Mouse (Mus musculus): ENCODE results near the gene Megf8.
"Not testable (repeated sequence)": the region's sequence is repeated elsewhere in the genome, so short reads cannot be mapped to it uniquely, and the experiment has no call there.

Gene Megf8

GRCm38 (mm10) chr7:25294960-25295722 is 21.8 kb upstream of the Megf8 start:
- in situ Hi-C loops (cut with MboI, MseI), result no loop called here

DNA sequence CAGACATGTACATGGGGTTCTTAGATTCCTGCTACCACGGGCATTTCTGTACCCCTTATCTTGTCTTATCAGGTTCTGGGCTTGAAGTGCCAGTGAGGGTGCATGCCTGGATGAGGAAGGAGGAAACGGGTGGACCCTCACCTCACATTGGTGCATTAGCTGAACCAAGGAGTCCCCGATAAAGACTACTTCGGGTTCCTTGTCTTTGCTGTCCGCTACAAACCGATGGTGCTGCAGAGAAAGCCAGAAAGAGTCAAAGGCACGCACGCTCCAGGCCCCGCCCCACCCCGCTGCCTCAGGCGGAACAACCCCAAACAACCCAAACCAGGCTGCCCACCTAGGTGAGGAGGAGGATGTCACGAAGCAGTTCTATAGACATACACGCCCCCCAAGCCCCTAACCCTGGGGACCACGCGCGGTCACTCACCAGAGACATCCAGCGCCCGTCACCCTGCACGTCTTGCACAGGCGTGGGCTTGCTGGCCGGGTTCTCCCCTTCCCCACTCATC is 20.0 kb upstream of the Megf8 start:
- in situ Hi-C loops (cut with MboI, MseI), result no loop called here

DNA sequence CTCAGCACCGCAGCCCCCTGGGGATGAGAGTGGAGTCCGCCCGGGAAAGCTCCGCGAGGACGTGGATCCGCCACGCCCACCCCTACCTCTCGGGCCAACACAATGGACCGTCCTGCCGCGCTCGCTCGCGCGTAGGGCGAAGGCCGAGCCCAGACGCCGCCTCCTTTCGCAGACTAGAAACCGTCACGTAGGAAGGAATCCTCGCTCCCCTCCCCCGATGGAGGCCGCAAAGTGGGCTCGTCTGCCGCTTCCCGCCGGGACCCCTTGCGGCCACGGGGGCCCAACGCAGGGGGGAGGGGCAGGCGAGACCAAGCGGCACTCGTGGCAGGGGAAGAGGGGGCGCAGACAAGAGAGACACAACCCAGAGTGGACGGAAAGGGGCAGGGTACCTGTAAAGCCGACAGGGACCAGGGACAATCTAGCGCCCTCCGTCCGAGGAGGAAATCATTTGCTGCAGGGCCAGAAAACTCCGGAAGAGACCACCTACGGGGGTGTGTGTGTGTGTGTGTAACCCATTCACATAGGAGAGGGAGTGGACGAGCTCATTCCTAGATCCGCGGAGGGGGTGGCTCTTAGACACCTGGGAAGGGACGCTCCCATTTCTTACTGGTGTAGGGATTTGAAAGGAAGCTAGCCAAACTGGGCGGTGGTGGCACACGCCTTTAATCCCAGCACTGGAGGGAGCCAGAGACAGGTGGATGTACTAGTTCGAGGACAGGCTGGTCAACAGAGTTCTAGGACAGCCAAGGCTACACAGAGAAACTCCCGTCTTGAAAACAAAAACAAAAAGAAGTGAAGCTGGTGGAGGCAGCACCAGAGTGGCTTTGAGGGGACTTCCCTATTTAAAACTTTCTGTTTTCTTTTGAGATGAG is 19.3 kb upstream of the Megf8 start, which contains the start of gene Pafah1b3:
Gene Pafah1b3, minus strand, starts transcription at position 533 of the 872 bp plus-strand sequence.
- in situ Hi-C loops (cut with MboI, MseI), result no loop called here

DNA sequence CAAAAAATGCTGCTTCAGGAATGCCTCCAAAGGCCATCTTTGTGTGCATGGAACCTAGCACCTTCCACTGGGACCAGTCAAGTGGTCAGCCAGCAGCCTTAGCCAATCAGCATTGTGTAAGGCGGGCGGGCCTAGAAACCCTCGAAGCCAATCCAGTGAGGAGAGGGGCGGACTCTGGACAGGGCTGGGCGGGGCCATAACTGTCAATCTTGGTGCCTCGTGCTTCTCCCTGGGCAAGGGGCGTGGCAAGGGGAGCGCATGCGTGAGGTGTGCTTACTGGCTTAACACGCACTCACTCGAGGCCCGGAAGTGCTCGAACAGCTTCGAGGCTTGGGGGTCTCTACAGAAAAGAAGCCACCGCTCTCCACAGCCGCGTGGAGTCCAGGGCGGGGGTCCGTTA is 15.9 kb upstream of the Megf8 start, which contains the start of gene Prr19:
Gene Prr19, plus strand, starts transcription at position 349 of the 400 bp plus-strand sequence.
- in situ Hi-C loops (cut with MboI, MseI), result no loop called here

- in situ Hi-C loops (cut with MboI, MseI), result no loop called here
These were observed 13.8 kb upstream of the Megf8 start for GRCm38 (mm10) chr7:25303003-25303684.

DNA sequence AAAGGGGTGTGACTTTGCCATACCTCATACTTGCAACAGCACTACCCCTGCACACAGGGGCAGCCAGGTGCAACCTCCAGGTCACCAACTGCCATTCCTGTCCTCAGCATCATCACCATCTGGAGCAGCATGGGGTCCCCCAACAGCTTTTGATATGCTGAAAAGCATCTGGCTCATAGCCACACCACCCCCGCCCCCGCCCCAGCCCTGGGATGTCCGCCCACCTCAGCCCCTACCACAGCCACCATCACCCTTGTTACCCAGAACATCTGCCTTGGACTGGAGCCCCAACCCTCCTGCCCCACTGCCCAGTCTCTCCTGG is 13.3 kb upstream of the Megf8 start:
- in situ Hi-C loops (cut with MboI, MseI), result no loop called here

DNA sequence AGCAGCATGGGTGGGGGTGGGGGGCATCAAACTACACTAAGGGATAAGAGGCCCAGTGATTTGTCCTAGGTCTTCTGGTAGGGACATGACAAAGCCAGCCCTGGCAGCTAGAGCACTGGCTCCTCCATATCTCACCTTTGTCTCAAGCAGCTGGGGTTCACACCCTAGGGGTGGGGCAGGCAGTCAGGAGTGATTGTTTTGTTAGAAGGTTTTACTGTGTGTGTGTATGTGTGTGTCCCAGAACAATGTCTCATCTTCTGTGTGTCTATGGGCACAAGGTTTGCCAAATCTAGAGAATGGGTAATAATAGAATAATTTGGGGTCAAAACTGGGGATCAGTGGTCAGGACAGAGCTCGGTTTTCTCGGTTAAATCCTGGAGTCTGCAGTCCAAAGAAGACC is 11.5 kb upstream of the Megf8 start:
- in situ Hi-C loops (cut with MboI, MseI), result no loop called here

DNA sequence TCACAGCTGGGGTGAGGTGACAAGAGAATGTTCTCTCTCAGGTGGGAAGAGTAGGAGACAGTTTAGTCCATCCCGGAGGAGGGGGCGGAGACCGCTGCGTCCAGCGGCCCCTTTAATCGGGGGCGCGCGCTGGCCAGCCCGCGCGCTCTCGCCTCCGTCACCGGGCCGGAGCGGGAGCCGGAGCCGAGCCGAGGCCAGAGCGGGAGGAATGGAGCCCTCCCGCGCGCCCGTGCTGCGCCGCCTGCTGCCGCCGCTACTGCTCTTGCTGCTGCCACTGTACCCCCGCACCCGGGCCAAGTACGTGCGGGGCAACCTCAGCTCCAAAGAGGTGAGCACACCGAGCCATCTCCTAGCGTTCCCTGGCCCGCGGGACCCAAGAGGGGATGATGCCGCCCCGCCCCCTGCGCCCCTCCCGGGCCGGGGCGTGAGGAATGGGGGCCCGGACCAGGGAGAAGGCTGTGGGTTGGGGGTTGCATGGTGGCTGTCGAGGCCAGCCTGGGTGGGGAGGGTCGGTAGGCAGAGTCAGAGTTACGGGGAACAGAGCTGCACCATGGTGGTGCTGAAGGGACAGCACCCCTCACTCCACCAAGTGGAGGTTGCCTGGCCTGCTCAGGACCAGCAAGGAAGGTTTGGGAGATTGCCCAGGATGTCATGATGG is 10.9 kb upstream of the Megf8 start, which contains the start of gene Tmem145:
Gene Tmem145, plus strand, starts transcription at position 151 of the 658 bp plus-strand sequence.
- in situ Hi-C loops (cut with MboI, MseI), result no loop called here

GRCm38 (mm10) chr7:25306614-25306996 is 10.4 kb upstream of the Megf8 start:
- in situ Hi-C loops (cut with MboI, MseI), result no loop called here

GRCm38 (mm10) chr7:25308702-25309318 is 8.2 kb upstream of the Megf8 start:
- in situ Hi-C loops (cut with MboI, MseI), result no loop called here

- in situ Hi-C loops (cut with MboI, MseI), result no loop called here
These were observed 7.5 kb upstream of the Megf8 start for GRCm38 (mm10) chr7:25309425-25309824.

- in situ Hi-C loops (cut with MboI, MseI), result no loop called here
These were observed 5.8 kb upstream of the Megf8 start for GRCm38 (mm10) chr7:25311193-25311592.

GRCm38 (mm10) chr7:25313325-25313724 is 3.6 kb upstream of the Megf8 start:
- in situ Hi-C loops (cut with MboI, MseI), result no loop called here

DNA sequence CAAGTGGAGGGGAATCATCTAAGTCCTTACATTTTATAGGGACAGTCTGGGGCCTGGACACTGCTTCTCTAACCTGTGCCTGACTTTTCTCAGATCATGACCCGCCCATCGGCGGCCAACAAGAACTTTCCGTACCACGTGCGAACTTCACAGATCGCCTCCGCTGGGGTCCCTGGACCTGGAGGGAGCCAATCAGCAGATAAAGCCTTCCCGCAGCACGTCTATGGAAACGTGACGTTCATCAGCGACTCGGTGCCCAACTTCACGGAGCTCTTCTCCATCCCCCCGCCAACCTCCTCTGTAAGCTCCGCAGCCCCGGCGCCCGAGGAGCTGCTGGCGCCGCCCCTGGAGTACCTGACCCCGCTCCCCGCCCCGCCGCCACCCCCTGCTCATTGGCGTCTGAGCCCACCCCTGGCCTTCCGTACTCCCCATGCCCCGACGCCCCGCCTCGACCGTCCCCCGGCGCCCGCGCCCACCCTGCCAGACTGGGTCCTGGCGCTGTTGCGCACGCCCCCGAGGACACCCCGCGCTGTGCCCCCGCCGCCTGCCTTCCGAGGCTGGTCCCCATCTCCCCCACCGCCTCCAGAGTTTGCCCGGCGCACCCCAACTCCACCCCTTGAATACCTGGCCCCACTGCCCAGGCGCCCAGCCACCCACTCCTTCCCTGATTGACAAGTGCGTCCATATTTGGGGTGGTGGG is 2.2 kb upstream of the Megf8 start:
- in situ Hi-C loops (cut with MboI, MseI), result no loop called here

DNA sequence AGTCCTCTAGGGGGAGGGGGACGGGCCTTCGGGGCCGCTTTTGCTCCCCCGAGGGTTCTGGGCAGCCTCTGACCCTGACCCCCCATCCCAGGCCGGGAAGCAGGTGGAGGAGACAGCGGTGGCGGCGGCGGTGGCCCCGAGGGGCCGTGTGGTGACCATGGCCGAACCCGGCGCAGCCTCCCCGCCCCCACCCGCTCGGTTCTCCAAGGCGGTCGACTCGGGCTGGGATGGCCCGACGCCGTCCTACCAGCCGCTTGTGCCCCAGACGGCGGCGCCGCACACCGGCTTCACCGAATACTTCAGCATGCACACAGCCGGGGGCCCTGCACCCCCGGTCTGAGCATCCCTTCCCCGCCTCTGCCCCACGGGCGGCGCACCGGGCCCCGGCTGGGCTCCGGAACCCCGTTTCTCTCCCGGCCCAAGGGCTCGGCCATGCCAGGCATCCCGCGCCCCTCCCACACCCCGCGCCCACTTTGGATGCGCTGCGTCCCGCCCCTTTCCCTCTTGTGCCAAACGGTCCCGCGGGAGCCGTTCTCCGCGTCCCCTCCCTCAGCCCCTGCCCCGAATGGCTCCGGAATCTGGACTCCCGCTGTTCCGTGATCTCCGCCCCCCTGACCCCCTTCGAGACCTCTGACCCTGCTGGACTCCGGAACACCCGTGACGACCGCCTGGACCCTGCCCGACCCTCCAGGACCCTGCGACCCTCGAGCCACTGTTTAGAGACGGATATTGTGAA is 1.5 kb upstream of the Megf8 start:
- in situ Hi-C loops (cut with MboI, MseI), result no loop called here

GRCm38 (mm10) chr7:25317446-25317999 is 559 bp downstream of the Megf8 start:
- in situ Hi-C loops (cut with MboI, MseI), result no loop called here

DNA sequence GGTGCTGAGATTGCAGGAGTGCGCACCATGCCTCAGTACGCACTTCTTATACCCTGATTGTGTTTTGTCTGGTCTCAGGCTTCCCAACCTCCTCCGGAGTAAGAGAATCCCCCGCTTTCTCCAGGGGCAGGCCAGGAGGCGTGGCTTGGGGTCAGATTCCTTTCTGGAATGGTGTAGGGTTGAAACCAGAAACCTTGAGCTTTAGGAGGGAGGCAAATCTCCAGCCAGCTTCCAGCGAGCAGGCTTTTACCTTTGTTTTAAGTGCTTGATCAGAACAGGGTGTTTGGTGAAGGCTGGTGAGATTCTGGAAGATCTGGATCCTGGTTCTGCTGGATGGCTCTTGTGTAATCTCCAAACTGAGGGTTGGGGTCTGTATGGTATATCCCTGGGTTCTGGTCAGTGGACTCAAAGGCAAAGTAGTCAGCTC is 5.1 kb downstream of the Megf8 start:
- in situ Hi-C loops (cut with MboI, MseI), result no loop called here

DNA sequence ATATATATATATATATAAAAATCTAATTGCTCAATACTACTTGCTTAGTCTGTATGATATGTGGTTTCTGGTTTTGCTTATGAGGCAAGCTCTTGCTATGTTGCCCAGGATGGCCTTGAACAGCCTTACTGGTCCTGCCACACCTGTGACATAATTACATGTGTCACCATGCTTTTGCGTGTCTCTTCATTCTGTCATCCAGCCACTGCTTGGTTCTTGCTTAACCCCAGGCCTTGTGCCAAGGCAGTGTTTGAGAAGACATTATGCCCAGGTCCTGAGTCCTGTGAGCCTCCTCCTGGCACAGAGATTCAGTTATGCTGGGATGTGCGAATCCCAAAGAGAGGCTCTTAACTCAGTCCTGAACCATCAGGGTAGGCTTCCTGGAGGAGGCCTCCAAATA is 6.3 kb downstream of the Megf8 start:
- in situ Hi-C loops (cut with MboI, MseI), result no loop called here

DNA sequence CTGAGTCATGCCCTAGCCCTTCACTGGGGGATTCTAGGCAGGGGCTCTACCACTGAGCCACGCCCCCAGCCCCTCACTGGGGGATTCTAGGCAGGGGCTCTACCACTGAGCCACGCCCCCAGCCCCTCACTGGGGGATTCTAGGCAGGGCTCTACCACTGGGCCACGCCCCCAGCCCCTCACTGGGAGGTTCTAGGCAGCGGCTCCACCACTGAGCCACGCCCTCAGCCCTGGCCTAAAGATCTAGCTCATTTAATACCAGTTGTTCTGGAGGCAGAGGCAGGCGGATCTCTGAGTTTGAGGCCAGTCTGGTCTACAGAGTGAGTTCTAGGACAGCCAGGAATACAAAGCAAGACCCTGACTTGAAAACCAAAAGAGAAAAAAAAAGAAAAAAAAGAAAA is 8.5 kb downstream of the Megf8 start:
- in situ Hi-C loops (cut with MboI, MseI), result not testable (repeated sequence)
